Mouse (Mus musculus): ENCODE measurements around the gene Hspb9.

The Hspb9 gene

GRCm38 (mm10) chr11:100718866-100719265 lies 5.2 kb downstream of the Hspb9 start:
- no peak for TF ChIP-seq GATA4 (IDR thresholded peaks at IDR 0.05; ENCODE audit: insufficient replicate concordance, low read length)

DNA sequence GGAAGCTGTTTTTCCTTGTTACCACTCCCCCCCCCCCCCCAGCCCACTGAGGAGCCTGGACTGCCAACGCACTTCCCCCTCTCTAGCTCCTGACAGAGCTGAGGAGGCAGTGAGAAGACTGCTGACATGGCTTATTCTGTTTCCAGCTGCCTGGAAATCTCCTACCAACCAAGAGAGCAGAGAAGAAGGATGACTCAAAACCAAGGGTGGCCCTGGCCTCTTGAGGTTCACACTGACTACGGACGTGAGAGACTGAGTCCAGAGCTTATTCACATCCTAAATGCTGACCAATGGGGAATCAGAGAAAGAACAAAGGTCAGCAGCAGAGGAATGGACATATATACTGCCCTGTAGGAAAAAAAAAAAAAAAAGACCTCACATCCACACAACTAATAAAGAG lies 5.7 kb downstream of the Hspb9 start:
- TF ChIP-seq GATA4 (IDR thresholded peaks at IDR 0.05; ENCODE audit: insufficient replicate concordance, low read length) = no peak

GRCm38 (mm10) chr11:100719893-100720292 lies 6.2 kb downstream of the Hspb9 start:
- TF ChIP-seq GATA4 (IDR thresholded peaks at IDR 0.05; ENCODE audit: insufficient replicate concordance, low read length) = no peak

- no peak for TF ChIP-seq GATA4 (IDR thresholded peaks at IDR 0.05; ENCODE audit: insufficient replicate concordance, low read length)
Observed at GRCm38 (mm10) chr11:100720345-100720744, 6.7 kb downstream of the Hspb9 start.

- peak; percentile 32; the same call in 1 of the 2 replicates for TF ChIP-seq GATA4 (IDR thresholded peaks at IDR 0.05; ENCODE audit: insufficient replicate concordance, low read length)
Observed at GRCm38 (mm10) chr11:100721254-100721653, 7.6 kb downstream of the Hspb9 start.

DNA sequence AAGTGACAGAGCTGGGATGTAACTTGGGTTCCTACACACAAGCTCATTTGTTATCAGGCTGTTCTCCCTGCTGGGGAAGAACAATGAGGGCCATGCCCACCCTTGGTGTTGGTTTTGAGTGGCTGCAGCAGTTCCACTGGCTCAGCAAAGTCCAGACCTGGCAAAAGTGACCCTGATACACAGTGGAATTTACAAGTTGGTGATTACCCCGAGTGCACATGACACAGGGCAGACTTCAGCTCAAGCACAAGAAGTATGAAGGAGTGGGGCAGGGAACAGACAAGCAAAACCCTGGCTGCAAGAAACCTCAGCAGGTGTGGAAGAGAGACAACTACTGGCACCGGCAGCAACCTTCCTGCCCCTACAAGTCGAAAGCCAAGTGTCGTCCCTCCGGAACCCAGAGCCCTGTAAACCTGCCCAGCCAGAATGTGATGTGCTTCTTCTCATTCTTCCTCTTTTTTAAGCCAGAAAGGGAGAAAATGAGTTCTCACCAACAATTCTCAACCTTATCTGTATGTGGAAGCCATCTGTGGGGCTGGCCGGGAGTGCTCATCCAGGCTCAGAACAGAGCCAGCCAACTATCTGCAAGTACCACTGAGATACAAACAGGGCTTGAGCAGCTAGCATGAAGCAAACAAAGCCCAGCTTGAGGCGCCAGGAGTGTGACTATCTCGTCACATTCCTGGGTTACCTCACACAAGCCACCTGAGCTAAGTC lies 8.3 kb downstream of the Hspb9 start:
- TF ChIP-seq GATA4 (IDR thresholded peaks at IDR 0.05; ENCODE audit: insufficient replicate concordance, low read length) = no peak

- TF ChIP-seq GATA4 (IDR thresholded peaks at IDR 0.05; ENCODE audit: insufficient replicate concordance, low read length) = no peak
Observed at GRCm38 (mm10) chr11:100722493-100723028, 8.9 kb downstream of the Hspb9 start.

DNA sequence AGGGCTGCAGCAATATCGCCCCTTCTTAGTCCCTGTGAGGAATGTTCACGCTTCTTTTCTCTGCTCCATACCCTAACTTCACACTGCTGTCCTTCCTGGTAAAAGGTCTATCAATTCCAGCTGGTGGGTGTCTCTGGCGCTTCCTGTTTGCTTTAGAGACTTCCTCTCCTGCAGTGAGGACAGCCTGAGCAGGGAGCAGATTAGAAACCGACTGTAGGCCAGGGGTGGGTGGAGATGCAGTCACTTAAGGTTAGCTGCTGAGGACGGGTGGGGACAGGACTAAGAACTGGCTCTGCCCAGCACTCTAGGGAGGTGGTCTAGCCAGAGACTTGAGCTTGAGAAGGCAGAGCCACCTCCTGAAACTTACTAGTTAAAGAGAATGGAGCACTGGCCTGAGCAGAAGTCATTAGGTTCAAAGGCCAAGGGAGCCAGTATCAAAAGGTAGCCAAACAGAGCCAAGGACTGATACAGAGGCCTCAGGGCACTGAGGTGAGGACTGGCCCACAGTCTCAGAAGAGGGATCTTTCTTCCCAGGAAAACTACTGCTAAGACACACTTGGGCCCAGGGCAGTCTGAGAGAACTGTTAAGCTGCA lies 11.4 kb downstream of the Hspb9 start:
- TF ChIP-seq GATA4 (IDR thresholded peaks at IDR 0.05; ENCODE audit: insufficient replicate concordance, low read length) = peak; percentile 77; the same call in 1 of the 2 replicates

- TF ChIP-seq GATA4 (IDR thresholded peaks at IDR 0.05; ENCODE audit: insufficient replicate concordance, low read length) = no peak
Observed at GRCm38 (mm10) chr11:100727201-100727600, 13.6 kb downstream of the Hspb9 start.

DNA sequence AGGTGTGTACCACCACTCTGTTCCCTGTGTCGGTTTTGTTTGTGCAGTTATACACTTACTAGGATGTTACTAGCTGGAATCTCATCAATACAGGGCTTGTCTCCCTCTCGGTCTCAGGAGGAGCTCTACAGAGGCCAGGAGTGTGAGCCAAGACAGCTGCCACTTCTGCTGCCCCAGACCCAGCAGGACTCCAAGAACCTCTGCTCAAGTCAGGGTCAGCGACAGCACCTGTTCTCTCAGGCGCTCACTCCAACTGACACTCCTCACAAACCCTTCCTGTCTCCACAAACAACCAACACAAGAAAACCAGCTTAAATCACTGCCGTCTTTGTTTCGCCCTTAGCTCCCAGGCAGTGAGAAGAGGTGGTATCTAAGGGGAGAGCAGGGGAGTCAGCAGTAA lies 15.0 kb downstream of the Hspb9 start:
- TF ChIP-seq GATA4 (IDR thresholded peaks at IDR 0.05; ENCODE audit: insufficient replicate concordance, low read length) = no peak

DNA sequence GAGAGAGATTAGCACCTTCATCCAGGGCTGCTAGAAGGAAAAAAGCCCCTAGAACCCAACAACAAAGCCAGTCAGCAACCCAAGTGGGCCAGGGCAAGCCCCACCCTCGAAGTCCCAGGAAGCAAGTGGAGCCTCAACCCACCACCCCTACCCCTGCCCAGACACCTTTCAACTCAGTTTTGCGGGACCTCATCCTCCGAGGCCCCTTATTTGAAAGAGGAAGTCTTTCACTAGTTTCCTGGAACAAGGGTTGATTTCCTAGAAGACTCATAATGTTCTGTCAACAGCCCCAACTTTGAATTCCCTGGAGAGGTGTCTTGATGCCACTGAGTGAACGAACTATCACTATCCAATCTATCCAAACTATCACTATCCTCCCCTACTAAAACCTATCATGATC lies 16.3 kb downstream of the Hspb9 start:
- no peak for TF ChIP-seq GATA4 (IDR thresholded peaks at IDR 0.05; ENCODE audit: insufficient replicate concordance, low read length)

- TF ChIP-seq GATA4 (IDR thresholded peaks at IDR 0.05; ENCODE audit: insufficient replicate concordance, low read length) = no peak
Observed at GRCm38 (mm10) chr11:100730477-100731205, 17.0 kb downstream of the Hspb9 start.

DNA sequence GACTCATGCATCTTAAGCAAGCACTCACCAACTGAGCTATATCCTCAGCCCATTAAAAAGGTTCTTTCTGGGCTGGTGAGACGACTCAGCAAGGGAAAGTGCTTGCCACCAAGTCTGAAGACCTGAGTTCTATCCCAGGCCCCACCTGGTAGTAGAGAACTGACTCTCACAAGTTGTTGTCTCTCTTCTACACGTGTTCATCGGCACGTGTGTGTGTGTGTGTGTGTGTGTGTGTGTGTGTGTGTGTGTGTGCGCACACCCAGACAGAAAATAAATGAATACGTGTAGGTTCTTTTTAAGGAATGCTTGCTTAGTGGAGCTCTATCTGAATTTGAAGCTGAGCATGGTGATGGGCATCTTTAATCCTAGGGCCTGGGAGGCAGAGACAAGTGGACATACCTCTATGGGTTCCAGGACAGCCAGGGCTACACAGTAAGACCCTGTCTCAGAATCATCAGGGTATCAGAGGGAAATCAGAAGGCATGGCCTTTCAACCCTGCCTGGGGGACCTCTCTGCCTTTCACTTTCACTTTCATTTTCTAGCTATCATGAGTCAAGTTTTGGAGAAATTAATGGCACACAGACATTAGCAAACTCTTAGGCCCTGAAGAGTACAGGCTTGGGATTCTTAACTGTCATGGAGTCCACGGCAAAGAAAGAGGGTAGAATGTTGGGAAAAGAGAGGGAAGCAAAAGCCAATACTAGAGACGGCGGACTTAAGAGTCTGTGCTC lies 21.6 kb downstream of the Hspb9 start:
- no peak for TF ChIP-seq GATA4 (IDR thresholded peaks at IDR 0.05; ENCODE audit: insufficient replicate concordance, low read length)

DNA sequence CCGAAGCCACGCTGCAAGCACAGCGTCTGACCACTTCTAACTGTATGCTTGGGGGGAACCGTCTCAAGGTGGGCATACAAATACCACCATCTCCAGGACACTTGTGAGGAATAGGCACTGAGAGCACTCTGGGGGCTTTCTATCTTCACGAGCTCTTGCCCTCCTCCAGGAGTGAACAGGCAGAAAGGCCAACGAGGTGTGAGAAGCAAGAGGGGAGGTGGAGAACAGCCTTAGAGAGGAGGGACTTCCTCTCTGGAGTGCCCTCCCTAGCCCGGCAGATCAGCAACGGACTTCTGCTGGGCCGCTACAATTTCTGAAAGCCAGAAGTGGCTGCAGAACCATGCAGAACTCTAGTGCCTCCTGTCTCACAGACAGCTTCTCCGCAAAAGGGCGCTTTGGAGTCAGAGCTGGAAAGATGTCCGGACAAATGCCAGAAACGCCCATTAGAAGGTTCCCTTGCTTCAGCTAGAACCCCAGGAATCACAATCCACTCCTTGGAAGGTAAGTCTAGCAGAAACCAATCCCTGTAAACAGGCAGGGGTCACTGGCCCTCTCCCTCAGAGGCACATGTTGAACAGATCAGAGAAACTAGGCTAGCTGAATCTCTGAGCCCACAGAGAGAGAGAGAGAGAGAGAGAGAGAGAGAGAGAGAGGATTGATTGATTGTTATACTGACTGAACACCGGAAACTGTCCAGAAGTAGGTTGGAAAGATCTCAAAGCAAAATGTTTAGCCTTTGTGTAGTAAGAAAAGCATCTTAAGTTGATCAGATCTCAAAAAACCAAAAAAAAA lies 22.5 kb downstream of the Hspb9 start:
- TF ChIP-seq GATA4 (IDR thresholded peaks at IDR 0.05; ENCODE audit: insufficient replicate concordance, low read length) = no peak

DNA sequence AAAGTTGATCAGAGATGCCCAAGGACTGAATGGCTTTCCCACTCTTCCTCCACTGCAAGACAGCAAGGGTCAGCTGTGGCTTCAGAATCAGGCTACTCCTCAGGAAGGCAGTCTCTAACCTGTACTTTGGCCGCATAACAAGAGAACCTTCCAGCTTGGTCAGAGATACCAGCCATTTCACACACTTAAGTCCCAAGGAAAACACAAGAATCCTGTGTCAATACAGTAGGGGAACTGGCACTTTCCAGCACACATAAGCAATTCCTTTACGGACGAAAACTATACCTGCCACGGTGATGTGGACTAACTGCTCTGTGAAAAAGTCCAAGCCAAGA lies 23.1 kb downstream of the Hspb9 start:
- TF ChIP-seq GATA4 (IDR thresholded peaks at IDR 0.05; ENCODE audit: insufficient replicate concordance, low read length) = no peak
